Mouse (Mus musculus) gastrocnemius, postnatal 4 days (tissue): ENCODE measurements around the gene Dars2. TPM values are rescaled to one million over a fixed set of nuclear protein-coding genes. Genes with fewer than 3 reads are reported as not detected.
A peak's percentile ranks its signal among the peaks of the same experiment; 100 is the strongest.

Source experiments
- DNase-seq, 2 experiments: peaks; one replicate each; pipeline ENCODE4 v3.0.0; 2021 to 2022; ENCODE audit warnings: low spot score in 2 of 2, mixed read lengths in 2 of 2
- long read RNA-seq, 2 experiments: library from polyadenylated mRNA; stranded (forward); transcript quantifications; one replicate each; pipeline ENCODE4 v2.0.0; 2021
- total RNA-seq, 2 experiments: library from RNA; stranded (reverse); gene quantifications; 2 replicates each; pipeline ENCODE4 v1.2.3; 2021

Gene Dars2
- 10 to 100 TPM; 13.9 to 15.3 TPM for total RNA-seq
- long read RNA-seq, experiment 1, transcript Dars2-201 (17 exons, 3,619 nt): major isoform, 15 of 20 reads
- long read RNA-seq, experiment 1, partial matches to known transcripts: 0 of 20 reads
- long read RNA-seq, experiment 1, other reads (novel, unspliced or antisense): 4 of 20 reads
- long read RNA-seq, experiment 2, transcript Dars2-201 (17 exons, 3,619 nt): major isoform, 21 of 32 reads
- long read RNA-seq, experiment 2, partial matches to known transcripts: 0 of 32 reads
- long read RNA-seq, experiment 2, other reads (novel, unspliced or antisense): 11 of 32 reads

GRCm38 (mm10) chr1:161070352-161071271 lies at the start of gene Dars2, which contains the start of gene Cenpl:
Dars2 (minus strand) TSS chr1:161070658.
Cenpl (plus strand) TSS chr1:161070713.
- DNase-seq: peak; percentile 80 to 95

GRCm38 (mm10) chr1:161114591-161114990 lies 44.1 kb upstream of the Dars2 start:
- no peak for DNase-seq

- no peak for DNase-seq
Measured at GRCm38 (mm10) chr1:161109216-161109615, 38.8 kb upstream of the Dars2 start.

- DNase-seq: no peak
Measured at GRCm38 (mm10) chr1:161103842-161104241, 33.4 kb upstream of the Dars2 start.

- DNase-seq: no peak
Measured at GRCm38 (mm10) chr1:161099721-161100405, 29.4 kb upstream of the Dars2 start.

GRCm38 (mm10) chr1:161077243-161077642 lies 6.8 kb upstream of the Dars2 start:
- no peak for DNase-seq

- no peak for DNase-seq
Measured at GRCm38 (mm10) chr1:161076238-161076637, 5.8 kb upstream of the Dars2 start.

GRCm38 (mm10) chr1:161071272-161071620 lies 788 bp upstream of the Dars2 start:
- DNase-seq: no peak

- DNase-seq: no peak
Measured at GRCm38 (mm10) chr1:161063351-161063750, 7.1 kb downstream of the Dars2 start.

GRCm38 (mm10) chr1:161057164-161057563 lies 13.3 kb downstream of the Dars2 start:
- no peak for DNase-seq

- no peak for DNase-seq
Measured at GRCm38 (mm10) chr1:161046972-161047371, 23.5 kb downstream of the Dars2 start.

- DNase-seq: no peak
Measured at GRCm38 (mm10) chr1:161041261-161042020, 29.0 kb downstream of the Dars2 start.

- DNase-seq: no peak
Measured at GRCm38 (mm10) chr1:161040855-161041254, 29.6 kb downstream of the Dars2 start.

- DNase-seq: no peak
Measured at GRCm38 (mm10) chr1:161040426-161040770, 30.1 kb downstream of the Dars2 start.

GRCm38 (mm10) chr1:161039741-161040425 lies 30.6 kb downstream of the Dars2 start:
- no peak for DNase-seq

- no peak for DNase-seq
Measured at GRCm38 (mm10) chr1:161038968-161039721, 31.3 kb downstream of the Dars2 start.

- no peak for DNase-seq
Measured at GRCm38 (mm10) chr1:161038004-161038403, 32.5 kb downstream of the Dars2 start.

GRCm38 (mm10) chr1:161037599-161037998 lies 32.9 kb downstream of the Dars2 start:
- DNase-seq: no peak

- no peak for DNase-seq
Measured at GRCm38 (mm10) chr1:161037026-161037425, 33.4 kb downstream of the Dars2 start.

GRCm38 (mm10) chr1:161036411-161036841 lies 34.0 kb downstream of the Dars2 start:
- DNase-seq: no peak
